Comparison of ENCODE assay signal across 19 mouse cellular contexts in the genomic region with DNA sequence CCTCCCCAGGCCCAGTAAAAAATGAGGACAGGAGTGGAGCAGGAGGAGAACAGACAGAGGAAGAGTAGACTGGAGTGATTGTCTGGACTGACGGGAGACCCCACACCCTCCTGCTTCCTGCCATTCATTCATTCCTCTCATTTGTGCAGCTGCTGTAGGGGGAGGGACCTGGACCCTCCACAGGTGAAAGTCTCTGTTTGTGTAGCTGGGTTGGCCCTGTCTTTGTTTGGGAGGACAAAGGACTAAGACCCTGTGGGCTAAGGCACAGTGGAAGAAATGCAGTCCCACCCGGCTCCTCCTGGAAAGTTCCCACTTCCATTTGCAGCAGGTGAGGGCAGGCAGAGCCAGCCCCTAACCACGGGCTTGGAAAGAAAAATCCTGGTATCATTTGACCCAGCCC.
"Had no signal": no experiment of that assay in that cellular context is flagged by ENCODE, and none has a peak within 500 bp of the region (broad histone marks: within the 10 kb centered on the region; RNA-seq: fewer than 3 reads in every experiment).

No protein-coding gene starts in this region.

- H3K27ac ChIP-seq: intestine, embryonic 15.5 days; kidney, postnatal 0 days; layer of hippocampus, adult 2 months; liver, embryonic 13.5 days; neural tube, embryonic 12.5 days; neural tube, embryonic 15.5 days had no signal

- DNase-seq: kidney, adult 11 months; kidney, postnatal 25 days; layer of hippocampus, adult 9-11 months; liver, embryonic 13.5 days; lung, adult 2 months; lung, postnatal 14 days; midbrain, embryonic 14.5 days; retina, postnatal 1 day; right cerebral cortex, postnatal 25 days; spleen, adult 18-20 months; thymus, adult 18-20 months; thymus, postnatal 14 days; thymus, postnatal 4 days had no signal

- H3K9me3 ChIP-seq: intestine, embryonic 15.5 days; liver, embryonic 13.5 days; neural tube, embryonic 12.5 days; neural tube, embryonic 15.5 days had no signal

- H3K4me2 ChIP-seq: intestine, embryonic 15.5 days; liver, embryonic 13.5 days; midbrain, embryonic 11.5 days; neural tube, embryonic 12.5 days; neural tube, embryonic 15.5 days had no signal

- H3K9ac ChIP-seq: intestine, embryonic 15.5 days; liver, embryonic 13.5 days; neural tube, embryonic 12.5 days; neural tube, embryonic 15.5 days had no signal

- H3K4me3 ChIP-seq: intestine, embryonic 15.5 days; layer of hippocampus, adult 2 months; liver, embryonic 13.5 days; neural tube, embryonic 12.5 days; neural tube, embryonic 15.5 days had no signal

- H3K4me1 ChIP-seq: neural tube, embryonic 12.5 days; neural tube, embryonic 15.5 days had no signal

- H3K27me3 ChIP-seq: intestine, embryonic 15.5 days; liver, embryonic 13.5 days; neural tube, embryonic 12.5 days; neural tube, embryonic 15.5 days had no signal

- H3K36me3 ChIP-seq: intestine, embryonic 15.5 days; liver, embryonic 13.5 days; neural tube, embryonic 12.5 days; neural tube, embryonic 15.5 days had no signal
